Mouse (Mus musculus) midbrain, postnatal 0 days (tissue): ENCODE results near the gene Erf. TPM values are rescaled to one million over a fixed set of nuclear protein-coding genes. Genes with fewer than 3 reads are reported as not detected.

Experiments
- ATAC-seq: fragments of 200-750 bp; cut with Nextera tagmentation; 2 replicates; pipeline ENCODE4 v1.8.0; 2017; ENCODE audit warnings: moderate number of reproducible peaks, mild to moderate bottlenecking, moderate TSS enrichment, moderate library complexity; ENCODE audit not compliant: low FRiP score
- DNase-seq: peaks from one replicate; pipeline ENCODE4 v3.0.0-alpha.2; 2015; ENCODE audit warnings: low spot score
- H3K27ac ChIP-seq: fragments of 300-500 bp; sonication (generic); 2 replicates; pipeline ENCODE4 v1.5.1; 2014; ENCODE audit warnings: low read depth, mild to moderate bottlenecking, low read length, mixed read lengths
- H3K27me3 ChIP-seq: fragments of 300-500 bp; sonication (generic); 2 replicates; pipeline ENCODE4 v1.6.1; 2014; ENCODE audit warnings: low read length, control low read depth, mixed read lengths; ENCODE audit not compliant: insufficient read depth
- H3K36me3 ChIP-seq: fragments of 300-500 bp; sonication (generic); 2 replicates; pipeline ENCODE4 v1.6.1; 2014; ENCODE audit warnings: low read length, control low read depth, mixed read lengths; ENCODE audit not compliant: insufficient read depth
- H3K4me1 ChIP-seq: fragments of 300-500 bp; sonication (generic); 2 replicates; pipeline ENCODE4 v1.6.1; 2014; ENCODE audit warnings: mild to moderate bottlenecking, control low read depth, antibody characterized with exemption, low read length, mixed read lengths; ENCODE audit not compliant: insufficient read depth
- H3K4me2 ChIP-seq: fragments of 300-500 bp; sonication (generic); 2 replicates; pipeline ENCODE4 v1.6.1; 2014; ENCODE audit warnings: low read depth, mild to moderate bottlenecking, low read length, mixed read lengths; ENCODE audit not compliant: poor library complexity, severe bottlenecking
- H3K4me3 ChIP-seq: fragments of 300-500 bp; sonication (generic); 2 replicates; pipeline ENCODE4 v1.5.1; 2014; ENCODE audit warnings: low read depth, mild to moderate bottlenecking, low read length, moderate library complexity
- H3K9ac ChIP-seq: fragments of 300-500 bp; sonication (generic); replicated peaks from 2 replicates; pipeline ENCODE4 v1.6.1; 2014; ENCODE audit warnings: mild to moderate bottlenecking, low read length, moderate library complexity, mixed read lengths; ENCODE audit not compliant: poor library complexity, severe bottlenecking
- H3K9me3 ChIP-seq: fragments of 300-500 bp; sonication (generic); 2 replicates; pipeline ENCODE4 v1.6.1; 2016; ENCODE audit warnings: low read length, control low read depth
- CTCF ChIP-seq: IDR thresholded peaks from 2 replicates; pipeline ENCODE4 v1.5.1; 2016; ENCODE audit warnings: antibody characterized with exemption, mild to moderate bottlenecking
- WGBS: fragments of 180-500 bp; shearing (Covaris S2); extraction: QIAGEN DNeasy Blood & Tissue Kit; methylation state at CpG from one replicate; pipeline ENCODE4 v1.1.7; 2014; 5-methylcytosine and 5-hydroxymethylcytosine counted together
- polyA plus RNA-seq: library from polyadenylated mRNA; unstranded; fragments of >200 nt; fragmentation: Nextera tagmentation; extraction: Ambion mirVana; gene quantifications from 2 replicates; pipeline ENCODE4 v1.2.1, GENCODE M21; 2015
- total RNA-seq: library from RNA; depleted of rRNA; stranded (reverse); fragments of >200 nt; gene quantifications from 2 replicates; pipeline ENCODE4 v1.2.3, GENCODE M21; 2014

Gene Erf
- total and polyA plus RNA-seq, 2 experiments from 2014 or later, result 3.0 to 15.8 TPM

- Histone ChIP-seq H3K36me3 (peaks cover 45% of the 10 kb centered on the region), H3K27me3 (no peaks in the 10 kb centered on the region), H3K4me3 (no peak overlapping the region), H3K4me2 (no peak overlapping the region), H3K4me1 (peaks cover 13% of the 10 kb centered on the region; the same call in 1 of the 2 replicates), H3K27ac (no peak overlapping the region), H3K9ac (no peak overlapping the region), H3K9me3 (no peaks in the 10 kb centered on the region)
- no peak for ATAC-seq
- DNase-seq, result no peak
- TF ChIP-seq CTCF, result no peak
- 93% methylated on average over 22 of the region's 22 CpGs for WGBS
Measured at GRCm38 (mm10) chr7:25273259-25274241, 23.0 kb upstream of the Erf start.

- Histone ChIP-seq H3K4me2 (no peak overlapping the region), H3K36me3 (peaks cover 45% of the 10 kb centered on the region), H3K27me3 (no peaks in the 10 kb centered on the region), H3K9me3 (no peaks in the 10 kb centered on the region), H3K4me3 (no peak overlapping the region), H3K4me1 (peaks cover 9% of the 10 kb centered on the region; the same call in 1 of the 2 replicates), H3K27ac (no peak overlapping the region), H3K9ac (no peak overlapping the region)
- 91% methylated on average over 38 of the region's 38 CpGs for WGBS
- no peak for TF ChIP-seq CTCF
- DNase-seq (no peak), ATAC-seq (no peak)
Measured at GRCm38 (mm10) chr7:25272445-25273258, 22.1 kb upstream of the Erf start.

GRCm38 (mm10) chr7:25271651-25272444 is 21.3 kb upstream of the Erf start:
- Histone ChIP-seq H3K4me1 (peaks cover 6% of the 10 kb centered on the region; the same call in 1 of the 2 replicates), H3K27me3 (no peaks in the 10 kb centered on the region), H3K4me3 (no peak overlapping the region), H3K36me3 (peaks cover 45% of the 10 kb centered on the region), H3K9ac (no peak overlapping the region), H3K4me2 (no peak overlapping the region), H3K9me3 (no peaks in the 10 kb centered on the region), H3K27ac (no peak overlapping the region)
- TF ChIP-seq CTCF, result no peak
- no peak for ATAC-seq
- DNase-seq, result no peak
- 88% methylated on average over 30 of the region's 30 CpGs for WGBS

- Histone ChIP-seq H3K9ac (no peak overlapping the region), H3K4me3 (no peak overlapping the region), H3K9me3 (no peaks in the 10 kb centered on the region), H3K4me1 (peaks cover 6% of the 10 kb centered on the region; the same call in 1 of the 2 replicates), H3K27me3 (no peaks in the 10 kb centered on the region), H3K27ac (no peak overlapping the region), H3K36me3 (peaks cover 45% of the 10 kb centered on the region), H3K4me2 (no peak overlapping the region)
- no peak for TF ChIP-seq CTCF
- DNase-seq (no peak), ATAC-seq (no peak)
- 90% methylated on average over 35 of the region's 35 CpGs for WGBS
Measured at GRCm38 (mm10) chr7:25270652-25271633, 20.4 kb upstream of the Erf start.
